Mouse (Mus musculus): Measurements from ENCODE around the gene Rpl36. TPM values are rescaled to one million over a fixed set of nuclear protein-coding genes. Genes with fewer than 3 reads are reported as not detected.
A peak's percentile ranks its signal among the peaks of the same experiment; 100 is the strongest.

Rpl36 gene
- polyA plus RNA-seq, 1 experiment from 2014 or later, result 2,014 TPM

GRCm38 (mm10) chr17:56615136-56615784 lies 2.0 kb downstream of the Rpl36 start:
- DNase-seq, result no peak
- WGBS, result 80% methylated on average over 11 of the region's 11 CpGs
- no peaks in the 10 kb centered on the region for H3K9me3 ChIP-seq (ENCODE audit: low read depth, low read length)
- H3K4me2 ChIP-seq, result peak overlapping the region; percentile 98
- no peaks in the 10 kb centered on the region for H3K27me3 ChIP-seq (ENCODE audit: insufficient read depth, low read length)
- H3K9ac ChIP-seq, result peak overlapping the region; percentile 91; the same call in 1 of the 2 replicates
- ATAC-seq (ENCODE audit: insufficient read depth), result no peak
- no peak for TF ChIP-seq CTCF (IDR thresholded peaks at IDR 0.05; ENCODE audit: low read depth)
- peak overlapping the region; percentile 78 for H3K4me3 ChIP-seq (ENCODE audit: low read depth, low read length)
- H3K36me3 ChIP-seq (ENCODE audit: insufficient read depth), result peaks cover 64% of the 10 kb centered on the region
- H3K27ac ChIP-seq (ENCODE audit: low read depth), result no peak overlapping the region
- H3K4me1 ChIP-seq (ENCODE audit: insufficient read depth), result peaks cover 10% of the 10 kb centered on the region

GRCm38 (mm10) chr17:56615792-56616191 lies 2.6 kb downstream of the Rpl36 start:
- WGBS, result 76% methylated on average over 4 of the region's 4 CpGs

DNA sequence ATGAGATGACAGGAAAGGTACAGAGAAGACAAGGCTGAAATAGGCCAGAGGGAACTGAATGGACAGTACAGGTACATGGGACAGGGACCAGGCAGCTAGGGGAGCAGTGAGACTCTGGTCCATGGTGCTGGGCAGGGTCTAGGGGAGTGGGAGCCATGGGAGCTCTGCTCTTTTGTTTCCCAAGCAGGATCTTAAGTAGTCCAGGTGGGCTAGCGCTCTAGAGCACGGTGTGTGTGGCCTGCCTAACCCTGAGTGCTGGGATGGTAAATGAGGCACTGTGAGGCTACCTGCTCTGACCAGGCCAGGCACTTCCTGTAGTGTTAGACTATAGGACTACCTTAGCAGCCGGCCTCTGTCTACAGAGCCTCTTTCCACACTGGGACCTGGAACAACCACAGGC lies 3.5 kb downstream of the Rpl36 start:
- Histone ChIP-seq H3K36me3 (ENCODE audit: insufficient read depth) (peaks cover 76% of the 10 kb centered on the region), H3K4me3 (ENCODE audit: low read depth, low read length) (no peak overlapping the region), H3K9me3 (ENCODE audit: low read depth, low read length) (no peaks in the 10 kb centered on the region), H3K27me3 (ENCODE audit: insufficient read depth, low read length) (no peaks in the 10 kb centered on the region), H3K4me1 (ENCODE audit: insufficient read depth) (peaks cover 7% of the 10 kb centered on the region; the same call in 1 of the 2 replicates), H3K4me2 (no peak overlapping the region), H3K27ac (ENCODE audit: low read depth) (no peak overlapping the region), H3K9ac (no peak overlapping the region)
- WGBS, result 80% methylated on average over 3 of the region's 3 CpGs
- no peak for TF ChIP-seq CTCF (IDR thresholded peaks at IDR 0.05; ENCODE audit: low read depth)
- ATAC-seq (ENCODE audit: insufficient read depth), result no peak
- no peak for DNase-seq

More at GRCm38 (mm10) chr17:56615792-56616191, 2.6 kb downstream of the Rpl36 start:
- no peaks in the 10 kb centered on the region for H3K27me3 ChIP-seq (ENCODE audit: insufficient read depth, low read length)
- no peak overlapping the region for H3K9ac ChIP-seq
- no peak overlapping the region for H3K4me3 ChIP-seq (ENCODE audit: low read depth, low read length)
- no peak overlapping the region for H3K27ac ChIP-seq (ENCODE audit: low read depth)
- H3K36me3 ChIP-seq (ENCODE audit: insufficient read depth), result peaks cover 69% of the 10 kb centered on the region
- no peak for TF ChIP-seq CTCF (IDR thresholded peaks at IDR 0.05; ENCODE audit: low read depth)
- DNase-seq (no peak), ATAC-seq (ENCODE audit: insufficient read depth) (no peak)
- H3K9me3 ChIP-seq (ENCODE audit: low read depth, low read length), result no peaks in the 10 kb centered on the region
- peaks cover 7% of the 10 kb centered on the region; the same call in 1 of the 2 replicates for H3K4me1 ChIP-seq (ENCODE audit: insufficient read depth)
- H3K4me2 ChIP-seq, result no peak overlapping the region

GRCm38 (mm10) chr17:56617628-56618027 lies 4.4 kb downstream of the Rpl36 start:
- Histone ChIP-seq H3K4me3 (ENCODE audit: low read depth, low read length) (no peak overlapping the region), H3K9ac (no peak overlapping the region), H3K27me3 (ENCODE audit: insufficient read depth, low read length) (no peaks in the 10 kb centered on the region), H3K9me3 (ENCODE audit: low read depth, low read length) (no peaks in the 10 kb centered on the region), H3K36me3 (ENCODE audit: insufficient read depth) (peaks cover 85% of the 10 kb centered on the region), H3K4me2 (no peak overlapping the region), H3K27ac (ENCODE audit: low read depth) (no peak overlapping the region), H3K4me1 (ENCODE audit: insufficient read depth) (peaks cover 7% of the 10 kb centered on the region; the same call in 1 of the 2 replicates)
- WGBS, result 87% methylated on average over 8 of the region's 8 CpGs
- no peak for TF ChIP-seq CTCF (IDR thresholded peaks at IDR 0.05; ENCODE audit: low read depth)
- no peak for DNase-seq
- no peak for ATAC-seq (ENCODE audit: insufficient read depth)

GRCm38 (mm10) chr17:56625495-56625894 lies 12.3 kb downstream of the Rpl36 start:
- DNase-seq (no peak), ATAC-seq (ENCODE audit: insufficient read depth) (no peak)
- peaks cover 35% of the 10 kb centered on the region for H3K36me3 ChIP-seq (ENCODE audit: insufficient read depth)
- H3K9ac ChIP-seq, result peak overlapping the region; percentile 87; the same call in 1 of the 2 replicates
- H3K9me3 ChIP-seq (ENCODE audit: low read depth, low read length), result no peaks in the 10 kb centered on the region
- H3K4me2 ChIP-seq, result peak overlapping the region; percentile 91
- 83% methylated on average over 3 of the region's 3 CpGs for WGBS
- 0 out of 2 replicates have a peak, but pooled peaks cover 5% of the 10 kb centered on the region for H3K4me1 ChIP-seq (ENCODE audit: insufficient read depth)
- no peaks in the 10 kb centered on the region for H3K27me3 ChIP-seq (ENCODE audit: insufficient read depth, low read length)
- peak overlapping the region; percentile 96 for H3K4me3 ChIP-seq (ENCODE audit: low read depth, low read length)
- TF ChIP-seq CTCF (IDR thresholded peaks at IDR 0.05; ENCODE audit: low read depth), result no peak
- H3K27ac ChIP-seq (ENCODE audit: low read depth), result no peak overlapping the region

GRCm38 (mm10) chr17:56626260-56626659 lies 13.0 kb downstream of the Rpl36 start:
- Histone ChIP-seq H3K4me3 (ENCODE audit: low read depth, low read length) (peak overlapping the region; percentile 96), H3K4me1 (ENCODE audit: insufficient read depth) (0 out of 2 replicates have a peak, but pooled peaks cover 5% of the 10 kb centered on the region), H3K27ac (ENCODE audit: low read depth) (peak overlapping the region; percentile 65; the same call in 1 of the 2 replicates), H3K36me3 (ENCODE audit: insufficient read depth) (peaks cover 29% of the 10 kb centered on the region), H3K9ac (peak overlapping the region; percentile 87), H3K27me3 (ENCODE audit: insufficient read depth, low read length) (no peaks in the 10 kb centered on the region), H3K9me3 (ENCODE audit: low read depth, low read length) (no peaks in the 10 kb centered on the region), H3K4me2 (peak overlapping the region; percentile 91)
- TF ChIP-seq CTCF (IDR thresholded peaks at IDR 0.05; ENCODE audit: low read depth), result no peak
- under 1% methylated on average over 32 of the region's 32 CpGs for WGBS
- no peak; the same call in 1 of the 2 replicates for ATAC-seq (ENCODE audit: insufficient read depth)
- DNase-seq, result no peak

- ATAC-seq (ENCODE audit: insufficient read depth) (peak; percentile 90), DNase-seq (peak; percentile 100)
- Histone ChIP-seq H3K9me3 (ENCODE audit: low read depth, low read length) (no peaks in the 10 kb centered on the region), H3K4me2 (peak within 1 kb of the TSS; percentile 91), H3K36me3 (ENCODE audit: insufficient read depth) (peaks cover 23% of the 10 kb centered on the region), H3K9ac (peak within 1 kb of the TSS; percentile 87), H3K4me3 (ENCODE audit: low read depth, low read length) (peak within 1 kb of the TSS; percentile 96), H3K27ac (ENCODE audit: low read depth) (peak within 1 kb of the TSS; percentile 65), H3K27me3 (ENCODE audit: insufficient read depth, low read length) (no peaks in the 10 kb centered on the region), H3K4me1 (ENCODE audit: insufficient read depth) (0 out of 2 replicates have a peak, but pooled peaks cover 5% of the 10 kb centered on the region)
- WGBS, result under 1% methylated on average over 51 of the region's 51 CpGs
- 0 out of 2 replicates have a peak, but pooled peaks have one; percentile 4 for TF ChIP-seq CTCF (IDR thresholded peaks at IDR 0.05; ENCODE audit: low read depth)
These were observed 13.7 kb downstream of the Rpl36 start, which contains the start of gene Lonp1 for GRCm38 (mm10) chr17:56626754-56627470. TSS of gene Lonp1 (minus strand) at chr17:56626887.
